Mouse (Mus musculus) forebrain, embryonic 11.5 days (tissue): ENCODE results near the gene Trrap. TPM values are rescaled to one million over a fixed set of nuclear protein-coding genes. Genes with fewer than 3 reads are reported as not detected.

Experiments used
- ATAC-seq: fragments of 200-750 bp; cut with Nextera tagmentation; replicated peaks from 2 replicates; pipeline ENCODE4 v1.8.0; 2017; ENCODE audit warnings: moderate TSS enrichment; ENCODE audit not compliant: low FRiP score
- DNase-seq: peaks from one replicate; pipeline ENCODE4 v3.0.0-alpha.2; 2017; ENCODE audit warnings: low spot score
- H3K27ac ChIP-seq: fragments of 300-500 bp; sonication (generic); 2 replicates; pipeline ENCODE4 v1.5.1; 2014; ENCODE audit warnings: low read depth, low read length
- H3K27me3 ChIP-seq: fragments of 300-500 bp; sonication (generic); 2 replicates; pipeline ENCODE4 v1.6.1; 2014; ENCODE audit warnings: mild to moderate bottlenecking, low read length, mixed read lengths; ENCODE audit not compliant: control insufficient read depth, insufficient read depth
- H3K36me3 ChIP-seq: fragments of 300-500 bp; sonication (generic); 2 replicates; pipeline ENCODE4 v1.6.1; 2014; ENCODE audit warnings: mild to moderate bottlenecking, low read length, moderate library complexity, mixed read lengths; ENCODE audit not compliant: control insufficient read depth, insufficient read depth
- H3K4me1 ChIP-seq: fragments of 300-500 bp; sonication (generic); replicated peaks from 2 replicates; pipeline ENCODE4 v1.6.1; 2014; ENCODE audit warnings: low read length, mixed read lengths; ENCODE audit not compliant: control insufficient read depth, insufficient read depth
- H3K4me2 ChIP-seq: fragments of 300-500 bp; sonication (generic); 2 replicates; pipeline ENCODE4 v1.6.1; 2014; ENCODE audit warnings: low read depth, mild to moderate bottlenecking, low read length, moderate library complexity, mixed read lengths; ENCODE audit not compliant: severe bottlenecking
- H3K4me3 ChIP-seq: fragments of 300-500 bp; sonication (generic); 2 replicates; pipeline ENCODE4 v1.5.1; 2014; ENCODE audit warnings: low read depth, low read length
- H3K9ac ChIP-seq: fragments of 300-500 bp; sonication (generic); 2 replicates; pipeline ENCODE4 v1.6.1; 2014; ENCODE audit warnings: low read length
- H3K9me3 ChIP-seq: fragments of 300-500 bp; sonication (generic); 2 replicates; pipeline ENCODE4 v1.6.1; 2016; ENCODE audit warnings: low read length, mixed read lengths; ENCODE audit not compliant: control insufficient read depth
- WGBS: fragments of 180-500 bp; shearing (Covaris S2); extraction: QIAGEN DNeasy Blood & Tissue Kit; methylation state at CpG from one replicate; pipeline ENCODE4 v1.1.7; 2014; 5-methylcytosine and 5-hydroxymethylcytosine counted together
- microRNA-seq: library from miRNA; unstranded; fragments of <30 nt; microRNA quantifications from one replicate; pipeline ENCODE4, GENCODE M21; 2016; ENCODE audit not compliant: insufficient number of aligned reads
- polyA plus RNA-seq: library from polyadenylated mRNA; unstranded; fragments of >200 nt; fragmentation: Nextera tagmentation; extraction: Ambion mirVana; gene quantifications from 2 replicates; pipeline ENCODE4 v1.2.1, GENCODE M21; 2014

Trrap gene
- polyA plus RNA-seq, 1 experiment from 2014 or later: 137 TPM

- no peak for ATAC-seq
- 80% methylated on average over 12 of the region's 12 CpGs for WGBS
- Histone ChIP-seq H3K4me1 (no peaks in the 10 kb centered on the region), H3K27ac (no peak overlapping the region), H3K9ac (no peak overlapping the region), H3K9me3 (no peaks in the 10 kb centered on the region), H3K4me2 (no peak overlapping the region), H3K27me3 (no peaks in the 10 kb centered on the region), H3K36me3 (no peaks in the 10 kb centered on the region), H3K4me3 (no peak overlapping the region)
- DNase-seq: no peak
Measured at GRCm38 (mm10) chr5:144904356-144905134, 137.0 kb downstream of the Trrap start.

DNA sequence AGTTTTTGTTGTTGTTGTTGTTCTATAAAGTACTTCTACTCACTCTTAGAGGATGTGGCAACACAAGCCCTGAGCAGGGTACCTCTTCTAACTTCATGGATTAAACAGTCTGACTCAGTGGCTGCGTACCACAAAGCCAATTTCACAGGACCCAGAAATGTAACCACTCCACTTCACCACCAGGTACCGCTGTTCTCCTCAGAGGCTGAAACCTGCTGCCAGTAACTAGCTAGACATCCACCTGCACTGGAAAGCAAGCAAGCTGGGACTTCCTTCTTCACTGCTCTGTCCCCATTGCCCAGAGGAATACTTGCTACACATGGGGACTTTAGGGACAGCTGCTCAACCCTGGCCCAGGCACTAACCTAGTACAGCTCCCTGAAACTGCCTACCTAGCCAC, 140.1 kb downstream of the Trrap start:
- no peak overlapping the region for H3K27ac ChIP-seq
- H3K9ac ChIP-seq: no peak overlapping the region
- WGBS: 69% methylated on average over 2 of the region's 2 CpGs
- H3K36me3 ChIP-seq: no peaks in the 10 kb centered on the region
- H3K27me3 ChIP-seq: no peaks in the 10 kb centered on the region
- H3K9me3 ChIP-seq: no peaks in the 10 kb centered on the region
- ATAC-seq (no peak), DNase-seq (no peak)
- no peak overlapping the region for H3K4me3 ChIP-seq
- no peaks in the 10 kb centered on the region; the same call in 1 of the 2 replicates for H3K4me1 ChIP-seq
- no peak overlapping the region for H3K4me2 ChIP-seq

Small RNA genes within 50 kb of the gene (microRNA-seq; reads per million reads assigned to microRNA genes)
- gene Mir7039: not detected

Other genes with a start within 250 kb of the Trrap start
- 2.3 and 2.5 TPM in 2 replicates for gene Nptx2, start 221.8 kb upstream of the Trrap start, polyA plus RNA-seq
- gene Tmem130, start 5.9 kb upstream of the Trrap start, polyA plus RNA-seq: 14.5 and 16.0 TPM in 2 replicates
- 18.3 and 21.4 TPM in 2 replicates for gene Smurf1, start 198.1 kb downstream of the Trrap start, polyA plus RNA-seq